Mouse (Mus musculus): ENCODE results near the gene Hmga2.

- TF ChIP-seq GATA1 (IDR thresholded peaks at IDR 0.05; ENCODE audit: borderline replicate concordance, low read length) (no peak), FLI1 (IDR thresholded peaks at IDR 0.05; ENCODE audit: low read length) (no peak)
Measured at GRCm38 (mm10) chr10:120431435-120431834, 44.8 kb downstream of the Hmga2 start.
